Mouse (Mus musculus) hematopoietic stem cell, adult 5-6 weeks (primary cell): ENCODE results near the gene Cntnap2. TPM values are rescaled to one million over a fixed set of nuclear protein-coding genes. Genes with fewer than 3 reads are reported as not detected.

Experiments used
- ATAC-seq, 2 experiments: fragments of 125-278 bp in 1 of 2; replicated peaks in 1 of 2; 2 replicates each; pipeline ENCODE4 v1.8.0; 2016 to 2017; ENCODE audit warnings: inconsistent platforms in 2 of 2, mild to moderate bottlenecking in 2 of 2, moderate number of reproducible peaks in 2 of 2, low read depth in 1 of 2, moderate TSS enrichment in 1 of 2; ENCODE audit not compliant: low FRiP score in 2 of 2, poor library complexity in 2 of 2, severe bottlenecking in 2 of 2, insufficient read depth in 1 of 2, low TSS enrichment in 1 of 2
- total RNA-seq: library from RNA; stranded (forward); fragments of 172-1452, 232-1000 nt; gene quantifications from 2 replicates; pipeline ENCODE4 v1.2.3, GENCODE M21; 2017

Cntnap2 gene
- not detected in 2 replicates for total RNA-seq

- peak; percentile 72 to 78 for ATAC-seq
Measured at GRCm38 (mm10) chr6:45059091-45059490, at the start of gene Cntnap2. Cntnap2 (plus strand) TSS chr6:45059357.

- ATAC-seq, result peak; percentile 76 to 86
Measured at GRCm38 (mm10) chr6:45026011-45026682, 33.0 kb upstream of the Cntnap2 start.

GRCm38 (mm10) chr6:45039454-45039853 is 19.7 kb upstream of the Cntnap2 start:
- ATAC-seq, result no peak

- peak; percentile 36 to 48; a peak in 1 of 4 replicates for ATAC-seq
Measured at GRCm38 (mm10) chr6:45059556-45060471, 657 bp downstream of the Cntnap2 start.

- peak in 1 of 2 experiments; percentile 46; a peak in 1 of 4 replicates for ATAC-seq
Measured at GRCm38 (mm10) chr6:45062214-45062997, 3.2 kb downstream of the Cntnap2 start.

GRCm38 (mm10) chr6:45088304-45088703 is 29.1 kb downstream of the Cntnap2 start:
- ATAC-seq, result no peak

GRCm38 (mm10) chr6:45113613-45114012 is 54.5 kb downstream of the Cntnap2 start:
- ATAC-seq, result no peak

GRCm38 (mm10) chr6:45144882-45145281 is 85.7 kb downstream of the Cntnap2 start:
- no peak for ATAC-seq

- ATAC-seq, result no peak
Measured at GRCm38 (mm10) chr6:45205039-45205438, 145.9 kb downstream of the Cntnap2 start.

GRCm38 (mm10) chr6:45214330-45214729 is 155.2 kb downstream of the Cntnap2 start:
- ATAC-seq, result peak; percentile 49 to 53; a peak in 2 of 4 replicates

GRCm38 (mm10) chr6:45229002-45229401 is 169.8 kb downstream of the Cntnap2 start:
- no peak for ATAC-seq

- ATAC-seq, result no peak
Measured at GRCm38 (mm10) chr6:45232571-45232970, 173.4 kb downstream of the Cntnap2 start.

GRCm38 (mm10) chr6:45236531-45236930 is 177.4 kb downstream of the Cntnap2 start:
- no peak for ATAC-seq

GRCm38 (mm10) chr6:45238117-45238516 is 179.0 kb downstream of the Cntnap2 start:
- no peak for ATAC-seq

- ATAC-seq, result no peak
Measured at GRCm38 (mm10) chr6:45241218-45241617, 182.1 kb downstream of the Cntnap2 start.

GRCm38 (mm10) chr6:45244680-45245079 is 185.5 kb downstream of the Cntnap2 start:
- ATAC-seq, result no peak

- no peak for ATAC-seq
Measured at GRCm38 (mm10) chr6:45258047-45258446, 198.9 kb downstream of the Cntnap2 start.
